Mouse (Mus musculus): ENCODE measurements at regions not wholly inside any gene's neighbourhood (a gene's known extent, or its start where the extent isn't known, plus 50 kb on each side); places are given as distances from the start of the nearest gene placed in this dataset.
A peak's percentile ranks its signal among the peaks of the same experiment; 100 is the strongest.

DNA sequence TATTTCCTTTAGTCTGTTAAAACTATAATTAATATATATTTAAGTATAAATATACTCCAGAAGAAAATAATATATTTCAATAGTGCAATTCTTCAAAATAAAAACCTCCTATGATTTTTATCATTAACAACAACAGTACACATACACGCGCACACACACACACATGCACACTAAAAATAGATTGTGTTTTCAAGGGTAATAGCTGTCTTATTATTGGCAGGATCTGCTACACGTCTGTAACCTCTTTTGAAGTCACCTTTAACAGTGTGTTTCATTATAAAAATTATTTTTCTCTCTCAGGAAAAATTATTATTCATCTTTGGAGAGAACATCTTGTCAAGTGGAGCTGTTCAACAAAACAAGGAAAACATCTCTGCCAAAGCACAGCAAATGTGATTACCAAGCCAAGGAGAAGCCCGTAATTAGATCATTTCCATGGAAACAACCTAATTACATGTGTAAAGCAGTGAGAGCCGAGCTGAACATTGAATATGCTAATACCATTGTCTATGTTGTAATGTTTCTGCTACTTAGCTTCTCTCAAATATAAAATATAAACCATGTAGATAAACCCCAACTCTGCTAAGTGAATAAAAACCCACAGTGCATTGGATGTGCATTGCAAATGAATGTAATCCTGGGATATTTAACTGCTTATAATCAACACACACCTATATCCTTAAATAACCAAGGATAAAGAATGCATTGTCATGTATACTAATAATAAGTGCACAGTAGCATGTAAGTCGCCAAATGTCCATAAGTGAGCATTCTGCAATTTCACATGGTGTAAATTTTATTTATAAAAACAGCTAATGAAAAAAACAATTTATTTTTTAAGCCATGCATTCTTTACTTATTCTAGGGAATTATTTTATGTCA is 719.4 kb upstream of the Tbl1xr1 start:
- H3K27ac ChIP-seq (ENCODE audit: low read length), result peak overlapping the region; percentile 55; the same call in 1 of the 2 replicates
- H3K4me1 ChIP-seq (ENCODE audit: control insufficient read depth, insufficient read depth, low read length), result peaks cover 9% of the 10 kb centered on the region; the same call in 1 of the 2 replicates
- no peaks in the 10 kb centered on the region for H3K27me3 ChIP-seq (ENCODE audit: control insufficient read depth, insufficient read depth, low read depth, low read length)
- H3K9ac ChIP-seq (ENCODE audit: low read depth, low read length), result no peak overlapping the region
- no peaks in the 10 kb centered on the region for H3K9me3 ChIP-seq (replicated peaks; ENCODE audit: control insufficient read depth, low read length, poor library complexity, severe bottlenecking)
- H3K4me2 ChIP-seq (ENCODE audit: low read length), result no peak overlapping the region
- 44% methylated on average over 6 of the region's 6 CpGs for WGBS
- ATAC-seq, result peak; percentile 92
- no peak overlapping the region for H3K4me3 ChIP-seq (ENCODE audit: low read depth, low read length)
- no peaks in the 10 kb centered on the region for H3K36me3 ChIP-seq (ENCODE audit: control insufficient read depth, insufficient read depth, low read length)

DNA sequence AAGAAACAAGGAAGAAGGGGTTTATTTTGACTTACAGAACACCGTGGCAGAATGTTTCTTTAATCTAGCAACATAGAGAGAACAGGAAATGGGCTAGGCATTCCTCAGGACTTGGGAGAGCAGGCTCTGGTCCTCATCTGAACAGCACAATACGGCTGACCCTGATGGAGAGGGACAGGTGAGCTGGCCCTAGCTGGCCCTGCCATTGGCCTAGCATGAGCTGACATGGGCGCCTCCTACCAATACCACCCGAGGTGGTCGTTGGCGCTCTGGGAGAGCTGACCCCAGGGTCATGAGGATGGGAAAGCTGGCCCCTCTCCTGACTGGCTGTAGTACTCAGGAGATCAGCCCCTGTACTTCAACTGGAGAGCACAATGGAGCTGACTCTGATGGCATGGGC is 718.4 kb upstream of the Tbl1xr1 start:
- Histone ChIP-seq H3K9ac (ENCODE audit: low read depth, low read length) (no peak overlapping the region), H3K4me2 (ENCODE audit: low read length) (no peak overlapping the region), H3K27ac (ENCODE audit: low read length) (peak overlapping the region; percentile 60; the same call in 1 of the 2 replicates), H3K9me3 (replicated peaks; ENCODE audit: control insufficient read depth, low read length, poor library complexity, severe bottlenecking) (no peaks in the 10 kb centered on the region), H3K36me3 (ENCODE audit: control insufficient read depth, insufficient read depth, low read length) (no peaks in the 10 kb centered on the region), H3K27me3 (ENCODE audit: control insufficient read depth, insufficient read depth, low read depth, low read length) (no peaks in the 10 kb centered on the region), H3K4me1 (ENCODE audit: control insufficient read depth, insufficient read depth, low read length) (peaks cover 9% of the 10 kb centered on the region; the same call in 1 of the 2 replicates), H3K4me3 (ENCODE audit: low read depth, low read length) (no peak overlapping the region)
- WGBS, result 91% methylated on average over 6 of the region's 6 CpGs
- no peak for ATAC-seq

DNA sequence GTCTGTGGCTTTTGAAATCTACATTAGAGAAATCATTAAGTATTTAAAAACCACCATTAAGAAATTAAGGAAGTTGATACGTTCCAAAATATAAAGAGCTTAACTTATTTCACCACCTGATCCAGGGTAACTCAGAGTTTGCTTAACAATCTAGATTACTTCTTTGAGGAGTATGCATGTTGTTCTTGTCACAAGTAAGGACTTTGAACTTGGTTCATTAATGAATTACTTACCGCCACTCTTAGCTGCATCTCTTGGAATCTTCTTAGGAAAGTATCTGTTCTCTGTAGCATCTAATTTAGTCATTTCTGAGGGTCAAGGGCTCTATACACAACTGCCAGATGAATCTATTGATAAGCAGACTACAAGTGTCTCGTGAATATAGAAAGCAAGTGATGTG is 715.4 kb upstream of the Tbl1xr1 start:
- Histone ChIP-seq H3K27ac (ENCODE audit: low read length) (no peak overlapping the region), H3K4me3 (ENCODE audit: low read depth, low read length) (no peak overlapping the region), H3K27me3 (ENCODE audit: control insufficient read depth, insufficient read depth, low read depth, low read length) (no peaks in the 10 kb centered on the region), H3K4me1 (ENCODE audit: control insufficient read depth, insufficient read depth, low read length) (peaks cover 9% of the 10 kb centered on the region; the same call in 1 of the 2 replicates), H3K4me2 (ENCODE audit: low read length) (no peak overlapping the region), H3K36me3 (ENCODE audit: control insufficient read depth, insufficient read depth, low read length) (no peaks in the 10 kb centered on the region), H3K9ac (ENCODE audit: low read depth, low read length) (no peak overlapping the region), H3K9me3 (replicated peaks; ENCODE audit: control insufficient read depth, low read length, poor library complexity, severe bottlenecking) (no peaks in the 10 kb centered on the region)
- no peak for ATAC-seq
- 90% methylated on average over 3 of the region's 3 CpGs for WGBS

DNA sequence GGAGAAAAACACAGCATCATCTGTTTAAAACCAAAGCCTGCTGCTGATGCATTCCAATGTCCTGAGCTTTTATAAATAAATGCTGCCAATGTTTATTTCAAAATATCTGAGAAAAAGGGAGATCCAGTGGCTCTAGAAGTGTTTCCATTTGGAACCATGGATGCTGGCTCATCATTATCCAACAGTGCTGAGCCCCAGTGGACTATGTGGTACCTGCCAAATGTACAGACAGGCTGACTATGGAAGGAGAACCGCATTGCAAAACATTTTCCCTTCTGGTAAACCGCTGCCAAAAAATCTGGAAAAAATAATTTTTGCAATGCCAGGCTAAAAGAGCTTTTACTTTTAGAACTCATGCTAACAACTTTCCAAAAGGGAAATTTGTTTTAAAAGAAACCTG is 696.6 kb upstream of the Tbl1xr1 start:
- Histone ChIP-seq H3K27me3 (ENCODE audit: control insufficient read depth, insufficient read depth, low read depth, low read length) (no peaks in the 10 kb centered on the region), H3K9ac (ENCODE audit: low read depth, low read length) (no peak overlapping the region), H3K36me3 (ENCODE audit: control insufficient read depth, insufficient read depth, low read length) (no peaks in the 10 kb centered on the region), H3K4me3 (ENCODE audit: low read depth, low read length) (no peak overlapping the region), H3K9me3 (replicated peaks; ENCODE audit: control insufficient read depth, low read length, poor library complexity, severe bottlenecking) (no peaks in the 10 kb centered on the region), H3K4me1 (ENCODE audit: control insufficient read depth, insufficient read depth, low read length) (no peaks in the 10 kb centered on the region), H3K27ac (ENCODE audit: low read length) (no peak overlapping the region), H3K4me2 (ENCODE audit: low read length) (no peak overlapping the region)
- ATAC-seq, result no peak
- WGBS, result 91% methylated on average over 2 of the region's 2 CpGs

DNA sequence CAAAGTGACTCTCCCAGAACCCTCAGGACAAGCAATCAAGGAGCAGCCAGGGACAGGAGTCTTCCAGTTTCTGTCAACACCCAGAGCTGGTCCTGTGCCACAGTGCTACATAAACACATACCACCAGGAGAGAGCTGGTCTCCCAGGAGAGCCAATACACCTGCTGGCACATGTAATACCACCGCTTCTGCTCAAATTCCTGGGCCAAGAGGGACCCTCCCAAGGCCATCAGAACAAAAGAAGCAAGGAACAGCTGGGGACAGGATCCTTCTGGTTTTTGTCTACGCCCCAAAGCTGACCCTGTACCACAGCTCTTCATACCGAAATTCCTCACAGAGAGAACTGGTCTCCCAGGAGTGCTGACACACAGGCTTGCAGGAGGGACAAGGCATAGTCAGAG is 695.4 kb upstream of the Tbl1xr1 start:
- Histone ChIP-seq H3K27ac (ENCODE audit: low read length) (no peak overlapping the region), H3K36me3 (ENCODE audit: control insufficient read depth, insufficient read depth, low read length) (no peaks in the 10 kb centered on the region), H3K4me3 (ENCODE audit: low read depth, low read length) (no peak overlapping the region), H3K9ac (ENCODE audit: low read depth, low read length) (no peak overlapping the region), H3K4me1 (ENCODE audit: control insufficient read depth, insufficient read depth, low read length) (no peaks in the 10 kb centered on the region), H3K4me2 (ENCODE audit: low read length) (no peak overlapping the region), H3K9me3 (replicated peaks; ENCODE audit: control insufficient read depth, low read length, poor library complexity, severe bottlenecking) (no peaks in the 10 kb centered on the region), H3K27me3 (ENCODE audit: control insufficient read depth, insufficient read depth, low read depth, low read length) (no peaks in the 10 kb centered on the region)
- 60% methylated on average over 3 of the region's 3 CpGs for WGBS
- ATAC-seq, result no peak

DNA sequence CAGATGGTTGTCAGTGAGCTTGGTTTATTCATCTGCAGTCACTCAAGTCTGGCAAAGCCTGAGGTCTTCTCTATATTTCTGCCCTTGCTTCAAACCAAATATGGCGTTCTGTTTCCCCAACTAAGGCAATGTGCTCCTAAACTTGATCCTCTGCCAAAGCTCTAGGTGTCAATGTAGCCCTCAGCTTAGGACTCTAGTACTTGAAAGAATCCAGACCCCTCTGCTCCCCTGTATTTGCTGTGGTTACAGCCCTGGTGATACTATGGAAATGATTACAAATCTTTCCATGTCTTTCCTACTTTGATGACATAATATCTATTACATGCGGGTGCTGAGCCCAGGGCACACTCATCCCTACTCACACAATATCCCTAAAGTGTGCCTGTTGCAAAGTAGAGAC is 672.9 kb upstream of the Tbl1xr1 start:
- H3K9ac ChIP-seq (ENCODE audit: low read depth, low read length), result no peak overlapping the region
- no peak overlapping the region for H3K4me3 ChIP-seq (ENCODE audit: low read depth, low read length)
- no peak overlapping the region for H3K27ac ChIP-seq (ENCODE audit: low read length)
- no peak overlapping the region for H3K4me2 ChIP-seq (ENCODE audit: low read length)
- H3K36me3 ChIP-seq (ENCODE audit: control insufficient read depth, insufficient read depth, low read length), result no peaks in the 10 kb centered on the region
- no peak for ATAC-seq
- H3K9me3 ChIP-seq (replicated peaks; ENCODE audit: control insufficient read depth, low read length, poor library complexity, severe bottlenecking), result no peaks in the 10 kb centered on the region
- 94% methylated on average over 2 of the region's 2 CpGs for WGBS
- H3K27me3 ChIP-seq (ENCODE audit: control insufficient read depth, insufficient read depth, low read depth, low read length), result no peaks in the 10 kb centered on the region
- no peaks in the 10 kb centered on the region for H3K4me1 ChIP-seq (ENCODE audit: control insufficient read depth, insufficient read depth, low read length)

DNA sequence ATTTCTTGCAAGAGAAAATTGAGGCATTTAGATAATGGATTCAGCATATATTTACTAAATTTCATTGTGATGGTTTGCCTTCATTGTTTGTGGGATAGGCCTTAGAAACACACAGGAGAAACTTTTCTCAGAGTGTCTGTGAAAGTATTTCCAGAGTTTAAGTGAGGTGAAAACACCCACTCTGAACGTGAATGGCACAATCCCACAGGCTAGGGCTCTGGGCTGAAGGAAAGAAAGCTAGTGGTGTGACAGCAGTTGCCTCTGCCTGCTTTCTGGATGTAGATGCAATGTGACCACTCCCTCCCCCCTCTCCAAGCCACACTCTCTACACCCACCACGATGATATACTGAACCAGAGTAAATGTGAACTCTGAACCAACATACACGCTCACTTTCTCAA is 672.4 kb upstream of the Tbl1xr1 start:
- ATAC-seq, result no peak
- no peak overlapping the region for H3K4me2 ChIP-seq (ENCODE audit: low read length)
- no peaks in the 10 kb centered on the region for H3K27me3 ChIP-seq (ENCODE audit: control insufficient read depth, insufficient read depth, low read depth, low read length)
- H3K4me3 ChIP-seq (ENCODE audit: low read depth, low read length), result no peak overlapping the region
- H3K4me1 ChIP-seq (ENCODE audit: control insufficient read depth, insufficient read depth, low read length), result no peaks in the 10 kb centered on the region
- WGBS, result 71% methylated on average over 3 of the region's 3 CpGs
- H3K9me3 ChIP-seq (replicated peaks; ENCODE audit: control insufficient read depth, low read length, poor library complexity, severe bottlenecking), result no peaks in the 10 kb centered on the region
- H3K36me3 ChIP-seq (ENCODE audit: control insufficient read depth, insufficient read depth, low read length), result no peaks in the 10 kb centered on the region
- H3K9ac ChIP-seq (ENCODE audit: low read depth, low read length), result no peak overlapping the region
- no peak overlapping the region for H3K27ac ChIP-seq (ENCODE audit: low read length)

DNA sequence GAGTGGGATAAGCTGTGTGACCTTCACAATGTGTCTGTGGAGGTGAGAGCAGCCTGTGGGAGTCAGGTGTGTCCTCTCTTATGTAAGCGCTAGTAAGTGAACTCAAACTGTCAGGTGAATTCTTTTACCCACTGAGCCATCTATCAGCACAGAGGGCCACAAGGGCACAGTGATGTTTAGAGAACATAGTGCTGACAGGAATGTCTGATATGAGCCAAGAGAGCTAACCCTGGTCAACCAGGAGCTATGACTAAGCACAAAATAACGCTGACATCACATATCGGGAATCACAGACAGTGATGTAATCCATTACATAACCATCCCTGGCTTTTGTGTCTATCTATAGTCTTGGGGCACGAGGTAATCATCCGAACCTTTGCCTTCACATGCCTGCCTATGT is 669.4 kb upstream of the Tbl1xr1 start:
- Histone ChIP-seq H3K27ac (ENCODE audit: low read length) (no peak overlapping the region), H3K4me2 (ENCODE audit: low read length) (no peak overlapping the region), H3K9me3 (replicated peaks; ENCODE audit: control insufficient read depth, low read length, poor library complexity, severe bottlenecking) (no peaks in the 10 kb centered on the region), H3K27me3 (ENCODE audit: control insufficient read depth, insufficient read depth, low read depth, low read length) (no peaks in the 10 kb centered on the region), H3K4me1 (ENCODE audit: control insufficient read depth, insufficient read depth, low read length) (no peaks in the 10 kb centered on the region), H3K4me3 (ENCODE audit: low read depth, low read length) (no peak overlapping the region), H3K36me3 (ENCODE audit: control insufficient read depth, insufficient read depth, low read length) (no peaks in the 10 kb centered on the region), H3K9ac (ENCODE audit: low read depth, low read length) (no peak overlapping the region)
- ATAC-seq, result no peak
- WGBS, result 94% methylated on average over 5 of the region's 5 CpGs

DNA sequence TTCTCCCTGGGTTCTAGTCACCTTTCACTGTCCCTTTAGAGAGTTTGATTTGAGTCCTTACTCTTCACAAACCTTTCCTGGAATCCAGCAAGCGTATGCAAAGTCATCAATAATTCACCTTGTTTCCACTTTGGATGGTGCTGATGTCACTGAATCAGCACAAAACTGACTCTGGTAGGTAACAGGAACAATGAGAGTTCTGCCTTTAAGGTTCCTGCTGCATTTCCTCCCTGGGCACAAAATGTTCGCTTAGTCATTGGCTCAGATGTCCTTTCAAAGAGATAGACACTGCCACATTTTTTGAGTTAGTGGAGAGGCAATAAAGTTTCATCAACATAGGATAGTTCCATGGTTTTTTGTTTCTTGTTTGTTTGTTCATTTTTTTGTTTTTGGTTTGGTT is 664.4 kb upstream of the Tbl1xr1 start:
- no peaks in the 10 kb centered on the region for H3K4me1 ChIP-seq (ENCODE audit: control insufficient read depth, insufficient read depth, low read length)
- H3K9me3 ChIP-seq (replicated peaks; ENCODE audit: control insufficient read depth, low read length, poor library complexity, severe bottlenecking), result no peaks in the 10 kb centered on the region
- no peak overlapping the region for H3K27ac ChIP-seq (ENCODE audit: low read length)
- no peaks in the 10 kb centered on the region for H3K36me3 ChIP-seq (ENCODE audit: control insufficient read depth, insufficient read depth, low read length)
- no peak overlapping the region for H3K4me2 ChIP-seq (ENCODE audit: low read length)
- no peak overlapping the region for H3K9ac ChIP-seq (ENCODE audit: low read depth, low read length)
- ATAC-seq, result no peak
- no peak overlapping the region for H3K4me3 ChIP-seq (ENCODE audit: low read depth, low read length)
- H3K27me3 ChIP-seq (ENCODE audit: control insufficient read depth, insufficient read depth, low read depth, low read length), result no peaks in the 10 kb centered on the region
- 93% methylated on average over 2 of the region's 2 CpGs for WGBS
